Mouse (Mus musculus) liver, embryonic 15.5 days (tissue): ENCODE measurements at regions not wholly inside any gene's neighbourhood (a gene's known extent, or its start where the extent isn't known, plus 50 kb on each side); places are given as distances from the start of the nearest gene placed in this dataset.

Experiments
- ATAC-seq: fragments of 200-750 bp; cut with Nextera tagmentation; 2 replicates; pipeline ENCODE4 v1.8.0; 2017; ENCODE audit warnings: moderate number of reproducible peaks, mild to moderate bottlenecking, moderate library complexity; ENCODE audit not compliant: insufficient read depth
- H3K27ac ChIP-seq: fragments of 300-500 bp; sonication (generic); replicated peaks from 2 replicates; pipeline ENCODE4 v1.5.1; 2015; ENCODE audit warnings: mild to moderate bottlenecking, inconsistent platforms
- H3K27me3 ChIP-seq: fragments of 300-500 bp; sonication (generic); 2 replicates; pipeline ENCODE4 v1.6.1; 2015; ENCODE audit warnings: mild to moderate bottlenecking, inconsistent platforms
- H3K36me3 ChIP-seq: fragments of 300-500 bp; sonication (generic); replicated peaks from 2 replicates; pipeline ENCODE4 v1.6.1; 2015; ENCODE audit warnings: moderate library complexity, mild to moderate bottlenecking, inconsistent platforms
- H3K4me1 ChIP-seq: fragments of 300-500 bp; sonication (generic); replicated peaks from 2 replicates; pipeline ENCODE4 v1.6.1; 2015; ENCODE audit warnings: inconsistent platforms
- H3K4me2 ChIP-seq: fragments of 300-500 bp; sonication (generic); 2 replicates; pipeline ENCODE4 v1.6.1; 2015; ENCODE audit warnings: moderate library complexity, mild to moderate bottlenecking, inconsistent platforms
- H3K4me3 ChIP-seq: fragments of 300-500 bp; sonication (generic); replicated peaks from 2 replicates; pipeline ENCODE4 v1.5.1; 2015; ENCODE audit warnings: mild to moderate bottlenecking, inconsistent platforms
- H3K9ac ChIP-seq: fragments of 300-500 bp; sonication (generic); 2 replicates; pipeline ENCODE4 v1.6.1; 2015; ENCODE audit warnings: moderate library complexity, mild to moderate bottlenecking, inconsistent platforms
- H3K9me3 ChIP-seq: fragments of 300-500 bp; sonication (generic); replicated peaks from 2 replicates; pipeline ENCODE4 v1.6.1; 2016; ENCODE audit warnings: inconsistent platforms
- WGBS: fragments of 180-500 bp; shearing (Covaris S2); methylation state at CpG from one replicate; pipeline ENCODE4 v1.1.7; 2015; ENCODE audit warnings: mixed read lengths; ENCODE audit not compliant: insufficient replicate concordance; 5-methylcytosine and 5-hydroxymethylcytosine counted together

GRCm38 (mm10) chr2:147690506-147691208, 328.9 kb downstream of the Pax1 start:
- Histone ChIP-seq H3K4me2 (no peak overlapping the region), H3K36me3 (no peaks in the 10 kb centered on the region), H3K27ac (no peak overlapping the region), H3K9ac (no peak overlapping the region), H3K4me3 (no peak overlapping the region), H3K9me3 (no peaks in the 10 kb centered on the region), H3K4me1 (no peaks in the 10 kb centered on the region), H3K27me3 (no peaks in the 10 kb centered on the region)
- 60% methylated on average over 15 of the region's 15 CpGs for WGBS
- ATAC-seq = no peak

DNA sequence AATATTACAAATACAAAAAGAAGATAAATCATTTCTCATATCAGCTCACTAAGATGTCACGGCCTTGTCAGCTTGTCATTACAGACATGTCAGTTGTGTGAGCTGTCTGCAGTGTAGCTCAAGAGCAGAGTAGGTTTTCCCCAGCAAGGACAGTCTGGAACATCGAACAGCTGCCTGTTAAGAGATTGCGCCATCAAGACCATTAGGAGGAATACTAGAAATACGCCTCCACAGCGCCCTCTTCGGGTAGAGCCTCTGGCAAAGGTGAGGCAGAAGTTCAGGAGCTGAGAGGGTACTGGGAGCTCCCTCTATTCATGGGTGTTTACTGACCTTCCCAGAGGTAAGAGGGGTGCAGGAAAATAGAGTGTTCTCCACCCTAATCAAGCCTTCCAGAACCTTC, 327.0 kb downstream of the Pax1 start:
- Histone ChIP-seq H3K9me3 (no peaks in the 10 kb centered on the region), H3K36me3 (no peaks in the 10 kb centered on the region), H3K27me3 (no peaks in the 10 kb centered on the region), H3K4me1 (no peaks in the 10 kb centered on the region), H3K4me2 (no peak overlapping the region), H3K9ac (no peak overlapping the region), H3K27ac (no peak overlapping the region), H3K4me3 (no peak overlapping the region)
- ATAC-seq = no peak
- 13% methylated on average over 6 of the region's 6 CpGs for WGBS

DNA sequence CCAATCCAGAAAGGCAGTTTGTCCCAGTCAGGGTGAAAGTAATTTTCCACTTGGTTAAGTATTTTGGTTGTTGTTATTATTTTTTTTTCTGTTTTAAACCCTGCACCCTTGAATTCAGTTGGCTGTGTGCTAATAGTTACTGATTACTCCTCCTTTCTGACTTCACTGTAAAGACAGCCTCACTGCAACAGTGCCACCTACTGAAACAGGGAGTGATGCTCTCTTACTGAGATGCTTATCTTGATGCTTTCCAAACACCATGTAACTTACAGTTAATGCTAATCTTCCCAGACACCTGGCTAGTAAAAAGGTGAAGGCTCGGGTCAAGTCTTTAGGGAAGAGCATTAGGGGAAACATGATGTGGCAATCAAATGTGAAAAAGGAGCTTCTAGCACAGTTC, 294.9 kb downstream of the Pax1 start:
- 9% methylated on average over 1 of the region's 1 CpGs for WGBS
- no peaks in the 10 kb centered on the region for H3K4me1 ChIP-seq
- H3K4me3 ChIP-seq = no peak overlapping the region
- no peak overlapping the region for H3K4me2 ChIP-seq
- no peaks in the 10 kb centered on the region for H3K36me3 ChIP-seq
- no peak for ATAC-seq
- H3K27ac ChIP-seq = no peak overlapping the region
- H3K27me3 ChIP-seq = no peaks in the 10 kb centered on the region
- no peak overlapping the region for H3K9ac ChIP-seq
- H3K9me3 ChIP-seq = no peaks in the 10 kb centered on the region

- H3K27me3 ChIP-seq = no peaks in the 10 kb centered on the region
Observed at GRCm38 (mm10) chr2:147650229-147650628, 288.5 kb downstream of the Pax1 start.

GRCm38 (mm10) chr2:147647972-147648371, 286.2 kb downstream of the Pax1 start:
- Histone ChIP-seq H3K27me3 (no peaks in the 10 kb centered on the region), H3K27ac (no peak overlapping the region), H3K9me3 (no peaks in the 10 kb centered on the region), H3K4me1 (no peaks in the 10 kb centered on the region), H3K4me2 (no peak overlapping the region), H3K36me3 (no peaks in the 10 kb centered on the region), H3K9ac (no peak overlapping the region), H3K4me3 (no peak overlapping the region)
- no peak for ATAC-seq
- 74% methylated on average over 8 of the region's 8 CpGs for WGBS

More at GRCm38 (mm10) chr2:147650229-147650628, 288.5 kb downstream of the Pax1 start:
- Histone ChIP-seq H3K4me3 (no peak overlapping the region), H3K9ac (no peak overlapping the region), H3K9me3 (no peaks in the 10 kb centered on the region), H3K4me2 (no peak overlapping the region), H3K27ac (no peak overlapping the region), H3K36me3 (no peaks in the 10 kb centered on the region), H3K4me1 (no peaks in the 10 kb centered on the region)
- 40% methylated on average over 3 of the region's 3 CpGs for WGBS
- ATAC-seq = no peak

- H3K4me3 ChIP-seq = no peak overlapping the region
- no peaks in the 10 kb centered on the region for H3K9me3 ChIP-seq
- no peaks in the 10 kb centered on the region for H3K27me3 ChIP-seq
- H3K27ac ChIP-seq = no peak overlapping the region
- no peaks in the 10 kb centered on the region for H3K4me1 ChIP-seq
- ATAC-seq = no peak
- H3K4me2 ChIP-seq = no peak overlapping the region
- H3K36me3 ChIP-seq = no peaks in the 10 kb centered on the region
- WGBS = 64% methylated on average over 4 of the region's 4 CpGs
- no peak overlapping the region for H3K9ac ChIP-seq
Observed at GRCm38 (mm10) chr2:147647506-147647905, 285.8 kb downstream of the Pax1 start.

DNA sequence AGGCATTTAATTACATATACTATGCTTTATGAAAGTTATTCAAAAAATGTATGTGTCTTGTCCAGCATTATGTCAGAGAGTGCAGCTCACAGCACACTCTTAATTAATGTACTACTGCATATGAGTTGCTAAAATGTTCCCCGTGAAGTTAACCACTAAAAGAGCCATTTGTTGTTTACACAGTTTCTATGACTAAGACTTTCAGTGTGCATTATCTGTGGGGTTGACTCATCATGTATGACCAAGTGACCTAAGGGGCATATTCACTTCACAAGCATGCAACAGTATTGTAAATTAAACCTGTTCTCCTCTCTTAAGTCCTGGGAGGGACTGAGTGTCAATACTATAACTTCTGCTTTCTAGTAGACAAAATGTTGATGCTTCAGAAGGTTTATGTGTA, 276.2 kb downstream of the Pax1 start:
- Histone ChIP-seq H3K9ac (no peak overlapping the region), H3K27ac (no peak overlapping the region), H3K27me3 (no peaks in the 10 kb centered on the region), H3K4me2 (no peak overlapping the region), H3K36me3 (no peaks in the 10 kb centered on the region), H3K4me3 (no peak overlapping the region), H3K4me1 (no peaks in the 10 kb centered on the region), H3K9me3 (no peaks in the 10 kb centered on the region)
- WGBS = 60% methylated on average over 1 of the region's 1 CpGs
- ATAC-seq = no peak

- no peaks in the 10 kb centered on the region for H3K27me3 ChIP-seq
- no peak overlapping the region for H3K4me3 ChIP-seq
- ATAC-seq = no peak
- no peaks in the 10 kb centered on the region for H3K36me3 ChIP-seq
- no peaks in the 10 kb centered on the region for H3K9me3 ChIP-seq
- WGBS = 80% methylated on average over 6 of the region's 6 CpGs
- H3K9ac ChIP-seq = no peak overlapping the region
- no peak overlapping the region for H3K27ac ChIP-seq
- no peaks in the 10 kb centered on the region for H3K4me1 ChIP-seq
- no peak overlapping the region for H3K4me2 ChIP-seq
Observed at GRCm38 (mm10) chr2:147632737-147633136, 271.0 kb downstream of the Pax1 start.

DNA sequence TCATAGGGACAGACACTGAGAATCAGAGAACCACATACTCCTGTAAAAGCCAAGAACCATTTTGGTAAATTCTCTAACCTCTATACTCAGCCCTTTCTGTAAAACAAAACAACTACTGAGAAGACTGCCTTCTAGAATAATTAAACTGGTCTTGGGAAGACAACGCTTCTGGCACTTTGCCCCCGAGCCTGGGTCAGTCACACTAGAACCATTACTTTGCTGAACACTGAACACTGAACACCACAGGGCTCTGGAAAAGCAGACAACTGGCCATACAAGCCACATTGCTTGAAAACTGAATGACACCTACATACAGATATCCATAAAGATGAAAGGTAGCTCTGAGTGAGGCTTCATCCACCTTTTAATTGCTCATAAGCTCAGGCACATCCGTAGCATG, 268.0 kb downstream of the Pax1 start:
- no peak overlapping the region for H3K27ac ChIP-seq
- H3K4me3 ChIP-seq = no peak overlapping the region
- no peaks in the 10 kb centered on the region for H3K9me3 ChIP-seq
- H3K9ac ChIP-seq = no peak overlapping the region
- no peak for ATAC-seq
- 69% methylated on average over 3 of the region's 3 CpGs for WGBS
- no peak overlapping the region for H3K4me2 ChIP-seq
- H3K36me3 ChIP-seq = no peaks in the 10 kb centered on the region
- H3K27me3 ChIP-seq = no peaks in the 10 kb centered on the region
- no peaks in the 10 kb centered on the region for H3K4me1 ChIP-seq

DNA sequence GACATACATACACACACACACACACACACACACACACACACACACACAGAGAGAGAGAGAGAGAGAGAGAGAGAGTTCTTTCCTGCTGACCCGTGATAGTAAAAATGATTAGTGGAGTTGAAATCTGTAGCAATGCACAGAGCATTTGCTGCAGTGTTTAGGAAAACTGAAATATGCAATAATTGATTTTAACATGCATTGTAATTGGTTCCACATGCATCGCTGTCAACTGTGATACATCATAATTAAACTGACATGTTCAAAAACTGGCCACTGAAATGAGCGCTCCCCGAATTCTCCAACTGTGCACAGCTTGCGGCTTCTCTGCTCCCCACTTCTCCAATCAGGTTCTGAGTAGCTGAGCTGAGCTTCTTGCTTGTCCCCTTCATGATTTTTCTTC, 265.4 kb downstream of the Pax1 start:
- ATAC-seq = no peak
- 67% methylated on average over 5 of the region's 5 CpGs for WGBS

GRCm38 (mm10) chr2:147623116-147623515, 261.4 kb downstream of the Pax1 start:
- H3K36me3 ChIP-seq = no peaks in the 10 kb centered on the region
- no peak overlapping the region for H3K4me2 ChIP-seq
- H3K9ac ChIP-seq = no peak overlapping the region
- 59% methylated on average over 4 of the region's 4 CpGs for WGBS
- no peak overlapping the region for H3K27ac ChIP-seq
- no peaks in the 10 kb centered on the region for H3K27me3 ChIP-seq
- ATAC-seq = no peak
- no peaks in the 10 kb centered on the region for H3K4me1 ChIP-seq
- no peaks in the 10 kb centered on the region for H3K9me3 ChIP-seq
- no peak overlapping the region for H3K4me3 ChIP-seq

More for the DNA sequence above, 265.4 kb downstream of the Pax1 start:
- Histone ChIP-seq H3K27me3 (no peaks in the 10 kb centered on the region), H3K4me1 (no peaks in the 10 kb centered on the region), H3K27ac (no peak overlapping the region), H3K4me3 (no peak overlapping the region), H3K9ac (no peak overlapping the region), H3K36me3 (no peaks in the 10 kb centered on the region), H3K9me3 (no peaks in the 10 kb centered on the region), H3K4me2 (no peak overlapping the region)

- no peak for ATAC-seq
- Histone ChIP-seq H3K4me2 (no peak overlapping the region), H3K27me3 (no peaks in the 10 kb centered on the region), H3K36me3 (no peaks in the 10 kb centered on the region), H3K9me3 (no peaks in the 10 kb centered on the region), H3K27ac (no peak overlapping the region), H3K4me3 (no peak overlapping the region), H3K4me1 (no peaks in the 10 kb centered on the region), H3K9ac (no peak overlapping the region)
- 61% methylated on average over 10 of the region's 10 CpGs for WGBS
Observed at GRCm38 (mm10) chr2:147617849-147618248, 256.1 kb downstream of the Pax1 start.
